Mouse (Mus musculus) lung, adult 2 months (tissue): Measurements from ENCODE around the gene Hemk1.

ENCODE experiments used
- CTCF ChIP-seq: fragments of 200-500 bp; IDR thresholded peaks from 2 replicates; pipeline ENCODE4 v1.5.1; 2011; ENCODE audit warnings: mild to moderate bottlenecking, low read length, control low read depth; ENCODE audit not compliant: insufficient read depth
- POLR2A ChIP-seq: fragments of 200-500 bp; IDR thresholded peaks from 2 replicates; pipeline ENCODE4 v1.6.1; 2011; ENCODE audit warnings: low read depth, mild to moderate bottlenecking, control low read depth, low read length, borderline replicate concordance; ENCODE audit errors: extremely low read depth

DNA sequence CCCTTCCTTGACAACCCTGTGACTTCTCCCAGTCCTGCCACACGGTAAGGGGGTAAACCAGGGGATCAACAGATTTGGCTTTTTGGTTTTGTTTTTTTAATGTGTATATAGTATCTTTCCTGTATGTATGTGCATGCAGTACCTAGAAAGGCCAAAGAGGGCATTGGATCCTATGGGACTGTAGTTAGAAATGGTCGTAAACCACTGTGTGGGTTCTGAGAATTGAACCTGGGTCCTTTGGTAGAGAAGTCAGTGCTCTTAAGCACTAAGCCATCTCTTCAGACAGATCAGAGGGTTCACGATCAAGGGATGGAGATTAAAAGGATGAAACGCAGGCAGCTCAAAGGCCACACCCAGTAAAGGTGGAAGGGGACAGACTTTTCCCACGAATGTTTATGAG lies 3.1 kb downstream of the Hemk1 start:
- TF ChIP-seq CTCF (no peak), POLR2A (no peak)
